Mouse (Mus musculus): ENCODE results near the gene Retsat.

GRCm38 (mm10) chr6:72610261-72610660 lies 12.0 kb downstream of the Retsat start:
- no peak for TF ChIP-seq GATA1 (IDR thresholded peaks at IDR 0.05; ENCODE audit: borderline replicate concordance, low read length)
- TF ChIP-seq FLI1 (IDR thresholded peaks at IDR 0.05; ENCODE audit: low read length), result no peak
